Mouse (Mus musculus): ENCODE data around the gene Adarb1.

Adarb1 gene

DNA sequence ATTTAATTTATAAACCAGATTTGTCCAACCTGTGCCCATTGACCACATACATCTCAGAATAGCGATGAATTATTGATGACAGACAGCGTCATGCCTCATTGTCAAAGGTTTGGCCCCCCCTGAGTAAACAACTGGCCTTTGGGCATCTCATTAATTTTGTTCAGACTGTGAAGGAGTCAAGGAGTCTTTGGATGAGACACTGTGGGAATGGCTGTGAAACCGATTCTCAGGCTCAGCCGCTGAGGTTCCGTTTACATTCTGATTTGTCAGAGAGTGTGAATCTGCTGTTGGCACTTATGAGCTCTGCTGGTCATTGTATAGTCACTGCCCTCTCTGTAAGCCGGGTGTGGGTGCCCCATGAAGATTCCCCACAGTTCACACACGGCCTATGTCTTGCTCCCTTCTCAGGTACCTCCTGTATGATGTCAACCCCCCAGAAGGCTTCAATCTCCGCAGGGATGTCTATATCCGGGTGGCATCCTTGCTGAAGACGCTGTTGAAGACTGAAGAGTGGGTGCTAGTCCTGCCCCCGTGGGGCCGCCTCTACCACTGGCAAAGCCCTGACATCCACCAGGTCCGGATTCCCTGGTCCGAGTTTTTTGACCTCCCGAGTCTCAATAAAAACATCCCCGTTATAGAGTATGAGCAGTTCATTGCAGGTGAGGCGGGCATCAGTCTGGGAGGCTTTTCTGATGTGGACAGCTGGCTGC lies 157.7 kb downstream of the Adarb1 start:
- no peak for DNase-seq (ENCODE audit: low spot score)

DNA sequence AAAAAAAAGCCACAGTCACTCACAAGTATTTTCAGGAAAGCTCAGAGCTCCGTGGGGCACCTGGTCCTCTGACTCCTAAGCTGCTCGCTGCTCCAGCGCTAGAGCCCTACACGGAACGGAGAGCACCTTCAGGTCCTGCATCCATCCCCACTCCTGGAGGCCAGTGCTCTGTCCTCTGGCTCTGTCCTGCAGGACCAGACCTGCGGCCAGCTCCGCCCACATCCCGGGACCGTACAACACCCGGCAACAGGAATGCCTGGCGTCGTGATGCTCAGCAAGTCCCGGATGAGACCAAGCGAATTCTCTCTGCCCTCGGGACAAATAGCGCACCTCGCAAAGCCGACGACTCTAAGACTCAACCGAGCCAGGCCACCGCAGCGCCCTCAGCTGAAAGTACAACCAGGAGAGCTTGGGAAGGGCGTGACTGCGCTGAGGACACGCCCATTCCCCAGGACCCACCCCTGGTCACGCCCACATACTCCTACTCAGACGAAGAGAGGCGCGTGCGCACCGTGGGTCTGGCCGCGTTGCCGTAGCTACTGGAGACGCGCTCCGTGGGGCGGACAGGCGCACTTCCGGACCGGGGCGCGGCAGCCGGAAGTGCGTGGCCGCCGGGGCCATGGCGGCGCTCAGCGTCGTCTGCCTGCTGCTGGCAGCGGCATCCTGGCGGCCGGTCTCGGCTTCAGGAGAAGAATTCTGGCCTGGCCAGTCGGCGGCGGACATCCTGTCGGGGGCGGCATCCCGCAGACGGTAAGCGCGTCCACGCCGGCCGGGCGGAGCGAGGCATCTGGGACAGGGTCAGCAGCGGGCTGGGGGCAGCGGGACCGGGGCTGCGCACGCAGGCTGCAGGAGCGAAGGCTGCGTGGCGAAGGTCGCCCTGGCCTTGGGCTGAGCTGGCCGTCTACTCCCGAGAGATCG lies 159.1 kb downstream of the Adarb1 start, which contains the start of gene Pofut2:
Gene Pofut2, plus strand, starts transcription at position 515 of the 918 bp plus-strand sequence.
- peak; percentile 83 for DNase-seq (ENCODE audit: low spot score)

- DNase-seq (ENCODE audit: low spot score) = no peak
Observed at GRCm38 (mm10) chr10:77258041-77258590, 160.0 kb downstream of the Adarb1 start.

DNA sequence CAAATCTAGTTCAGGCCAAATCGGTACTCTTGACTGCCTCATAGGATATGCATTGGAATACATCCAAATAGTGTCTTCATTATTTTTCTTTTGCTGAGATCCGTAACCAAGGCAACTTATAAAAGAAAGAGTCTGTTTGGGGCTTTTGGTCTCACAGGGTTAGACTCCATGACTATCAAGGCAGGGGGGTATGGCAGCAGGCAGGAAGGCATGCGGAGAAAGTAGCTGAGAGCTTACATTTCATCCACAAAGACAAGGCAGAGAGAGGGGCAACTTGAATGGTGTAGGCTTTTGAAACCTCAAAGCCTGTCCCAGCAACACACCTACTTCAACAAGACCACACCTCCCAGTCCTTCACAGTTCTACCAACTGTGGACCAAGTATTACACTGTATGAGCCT lies 162.4 kb downstream of the Adarb1 start:
- DNase-seq (ENCODE audit: low spot score) = no peak

- no peak for DNase-seq (ENCODE audit: low spot score)
Observed at GRCm38 (mm10) chr10:77255231-77255630, 162.8 kb downstream of the Adarb1 start.

DNA sequence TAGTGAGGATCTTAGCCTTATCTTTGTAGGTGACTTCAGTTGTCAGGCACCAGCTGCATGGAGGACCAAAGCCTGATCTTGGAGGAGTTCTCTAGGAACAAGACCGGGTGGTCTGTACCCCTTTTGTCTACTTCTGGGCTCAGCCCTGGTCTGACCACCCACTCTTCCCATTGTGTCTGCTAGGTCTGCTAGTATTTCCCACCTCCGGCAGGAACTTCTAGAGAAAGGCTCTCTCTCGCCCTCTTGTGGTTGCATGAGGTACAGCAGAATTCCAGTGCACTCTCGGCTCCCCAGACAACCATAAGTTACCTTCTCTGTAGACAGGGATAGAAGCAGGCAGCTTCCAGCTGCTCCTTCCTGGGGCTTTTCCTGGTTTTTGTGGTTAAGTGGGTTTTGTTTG lies 165.3 kb downstream of the Adarb1 start:
- no peak for DNase-seq (ENCODE audit: low spot score)

DNA sequence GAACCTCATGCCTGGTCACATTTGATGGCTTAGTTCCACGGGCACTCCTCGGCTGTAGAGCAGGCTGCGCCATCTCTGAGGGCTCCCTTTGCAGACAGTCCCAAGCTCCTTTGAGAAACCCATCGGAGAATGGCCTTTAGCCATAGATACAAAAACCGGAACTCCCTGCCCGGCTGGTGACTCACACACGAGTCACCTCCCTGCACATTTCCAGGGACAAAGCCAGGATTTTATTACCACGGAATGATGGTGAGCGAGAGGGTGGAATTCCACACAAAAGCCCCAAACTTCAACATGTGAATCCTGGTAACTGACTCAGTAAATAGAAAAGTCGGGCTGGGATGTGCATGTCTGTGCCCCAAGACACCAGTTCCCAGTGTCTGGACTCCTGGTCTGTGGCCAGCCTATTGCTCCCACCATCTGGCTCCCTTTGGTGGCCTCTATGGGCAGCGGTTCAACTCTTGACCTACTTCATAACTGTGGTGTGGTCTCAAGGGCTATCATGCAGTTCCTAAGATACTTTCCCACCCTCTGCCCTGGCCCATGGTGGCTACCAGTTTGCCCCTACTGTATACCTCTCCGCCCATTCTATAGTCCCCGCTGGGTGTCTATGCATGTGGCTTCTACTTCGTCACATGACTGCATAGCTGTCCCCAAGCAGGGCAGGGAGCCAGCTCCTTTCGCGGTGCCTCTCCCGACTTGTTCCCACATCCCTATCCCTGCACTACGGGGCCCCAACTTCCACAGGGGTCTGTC lies 166.1 kb downstream of the Adarb1 start:
- no peak for DNase-seq (ENCODE audit: low spot score)

- DNase-seq (ENCODE audit: low spot score) = no peak
Observed at GRCm38 (mm10) chr10:77251223-77251783, 166.8 kb downstream of the Adarb1 start.

GRCm38 (mm10) chr10:77247707-77248106 lies 170.4 kb downstream of the Adarb1 start:
- DNase-seq (ENCODE audit: low spot score) = no peak

GRCm38 (mm10) chr10:77247048-77247447 lies 171.0 kb downstream of the Adarb1 start:
- no peak for DNase-seq (ENCODE audit: low spot score)

- DNase-seq (ENCODE audit: low spot score) = no peak
Observed at GRCm38 (mm10) chr10:77244777-77245176, 173.3 kb downstream of the Adarb1 start.

GRCm38 (mm10) chr10:77243572-77244161 lies 174.4 kb downstream of the Adarb1 start:
- DNase-seq (ENCODE audit: low spot score) = no peak

DNA sequence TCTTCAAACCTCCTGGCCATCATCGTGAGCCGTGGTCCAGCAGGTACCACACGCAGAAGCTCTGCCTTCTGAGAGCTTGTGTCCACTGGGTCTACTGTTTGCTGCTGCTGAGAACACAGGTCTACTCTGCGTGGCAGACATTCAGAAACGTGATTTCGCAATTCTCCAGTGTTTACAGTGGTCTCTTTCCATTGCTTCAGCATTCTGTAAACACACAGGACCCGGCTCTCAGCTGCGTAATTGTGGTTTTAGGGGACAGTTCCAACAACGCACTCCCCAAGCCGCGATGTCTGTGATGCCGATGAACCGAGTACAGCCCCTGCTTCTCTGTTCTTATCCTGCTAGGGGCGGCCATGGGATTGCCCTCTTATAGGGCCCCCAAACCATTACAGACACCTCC lies 175.2 kb downstream of the Adarb1 start:
- DNase-seq (ENCODE audit: low spot score) = no peak

- DNase-seq (ENCODE audit: low spot score) = no peak
Observed at GRCm38 (mm10) chr10:77242396-77242795, 175.7 kb downstream of the Adarb1 start.

DNA sequence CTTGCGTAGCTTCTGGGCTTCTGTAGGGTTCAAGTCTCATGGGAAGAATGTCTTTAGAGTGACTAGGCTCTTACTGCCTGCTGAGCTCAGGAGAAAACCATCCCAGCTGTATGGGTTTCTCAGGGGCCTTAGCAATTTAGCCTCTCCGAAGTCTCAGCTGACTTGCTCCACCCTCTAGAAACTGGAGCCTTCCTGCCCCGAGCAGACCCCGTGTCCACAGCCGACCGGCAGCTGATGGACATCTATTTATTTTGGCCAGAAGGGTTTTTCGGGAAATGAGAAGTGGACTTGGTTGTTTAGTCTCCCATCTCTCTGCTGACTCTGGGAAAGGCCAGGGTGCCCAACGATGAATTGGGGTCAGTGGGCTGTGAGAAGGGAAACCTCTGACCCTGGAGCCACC lies 177.3 kb downstream of the Adarb1 start:
- no peak for DNase-seq (ENCODE audit: low spot score)
